Mouse (Mus musculus): ENCODE measurements around the gene Ctsa. TPM values are rescaled to one million over a fixed set of nuclear protein-coding genes. Genes with fewer than 3 reads are reported as not detected.

The Ctsa gene
- total and polyA plus RNA-seq, 3 experiments, result 19.9 to 45.5 (median 27.0) TPM

GRCm38 (mm10) chr2:164813557-164813956 is 19.1 kb upstream of the Ctsa start:
- dilution Hi-C loops (cut with MboI; ENCODE audit: extremely low pct_ligation_motif_present, extremely low pct_unique_long_range_greater_than_20kb, low sequenced_read_pairs), result no loop called here
- H3K79me2 ChIP-seq (replicated peaks; ENCODE audit: control insufficient read depth, extremely low read depth, insufficient read depth, poor library complexity, severe bottlenecking), result no peaks in the 10 kb centered on the region
- H3K9me3 ChIP-seq (replicated peaks; ENCODE audit: low read length), result no peaks in the 10 kb centered on the region
- no peaks in the 10 kb centered on the region for H3K4me1 ChIP-seq (ENCODE audit: control insufficient read depth in 1 of 2, insufficient read depth in 2 of 2)
- no peak for DNase-seq (ENCODE audit: extremely low read depth)
- in situ Hi-C loops (cut with MboI; ENCODE audit: low pct_ligation_motif_present, low pct_unique_long_range_greater_than_20kb, low sequenced_read_pairs), result no loop called here
- no peak overlapping the region for H3K4me3 ChIP-seq (replicated peaks in 1 of 3; ENCODE audit: low read depth in 2 of 3, low read length in 2 of 3, poor library complexity in 1 of 3)
- H3K9ac ChIP-seq (ENCODE audit: insufficient read depth, low read depth), result no peak overlapping the region
- H3K4me2 ChIP-seq (ENCODE audit: insufficient read depth, low read depth, poor library complexity, severe bottlenecking), result no peak overlapping the region
- TF ChIP-seq NRF1 (IDR thresholded peaks at IDR 0.05; ENCODE audit: low read depth, low read length) (no peak), MYC (IDR thresholded peaks at IDR 0.05; ENCODE audit: low read depth, low read length) (no peak), MXI1 (IDR thresholded peaks at IDR 0.05; ENCODE audit: low read depth, low read length) (no peak), ELF1 (IDR thresholded peaks at IDR 0.05; ENCODE audit: low read depth, low read length) (no peak), RAD21 (IDR thresholded peaks at IDR 0.05; ENCODE audit: low read depth, low read length) (no peak), KAT2A (IDR thresholded peaks at IDR 0.05; ENCODE audit: insufficient replicate concordance, low read length) (no peak), JUN (IDR thresholded peaks at IDR 0.05; ENCODE audit: insufficient read depth, low read depth, low read length) (no peak), CTCF (conservative IDR thresholded peaks at IDR 0.05 in 1 of 2, IDR thresholded peaks at IDR 0.05 in 1 of 2; ENCODE audit: low read depth in 2 of 2, low read length in 2 of 2) (no peak)
- no peak overlapping the region for H3K27ac ChIP-seq (ENCODE audit: insufficient read depth, low read depth)
- no peaks in the 10 kb centered on the region for H3K27me3 ChIP-seq (replicated peaks)
- H3K36me3 ChIP-seq (replicated peaks in 1 of 2; ENCODE audit: control insufficient read depth in 1 of 2, insufficient read depth in 1 of 2, low read length in 1 of 2), result peaks cover 7 to 52% of the 10 kb centered on the region in 2 experiments

GRCm38 (mm10) chr2:164815348-164815747 is 17.3 kb upstream of the Ctsa start:
- peaks cover 3 to 45% of the 10 kb centered on the region in 2 experiments for H3K36me3 ChIP-seq (replicated peaks in 1 of 2; ENCODE audit: control insufficient read depth in 1 of 2, insufficient read depth in 1 of 2, low read length in 1 of 2)
- no peak overlapping the region for H3K9ac ChIP-seq (ENCODE audit: insufficient read depth, low read depth)
- no peak for DNase-seq (ENCODE audit: extremely low read depth)

GRCm38 (mm10) chr2:164815821-164816220 is 16.9 kb upstream of the Ctsa start:
- dilution Hi-C loops (cut with MboI; ENCODE audit: extremely low pct_ligation_motif_present, extremely low pct_unique_long_range_greater_than_20kb, low sequenced_read_pairs), result no loop called here
- peaks cover 4 to 46% of the 10 kb centered on the region in 2 experiments for H3K36me3 ChIP-seq (replicated peaks in 1 of 2; ENCODE audit: control insufficient read depth in 1 of 2, insufficient read depth in 1 of 2, low read length in 1 of 2)
- no peak overlapping the region for H3K9ac ChIP-seq (ENCODE audit: insufficient read depth, low read depth)
- H3K9me3 ChIP-seq (replicated peaks; ENCODE audit: low read length), result no peaks in the 10 kb centered on the region
- in situ Hi-C loops (cut with MboI; ENCODE audit: low pct_ligation_motif_present, low pct_unique_long_range_greater_than_20kb, low sequenced_read_pairs), result no loop called here
- no peak overlapping the region for H3K4me2 ChIP-seq (ENCODE audit: insufficient read depth, low read depth, poor library complexity, severe bottlenecking)
- no peak for DNase-seq (ENCODE audit: extremely low read depth)
- no peak overlapping the region for H3K4me3 ChIP-seq (replicated peaks in 1 of 3; ENCODE audit: low read depth in 2 of 3, low read length in 2 of 3, poor library complexity in 1 of 3)
- H3K27me3 ChIP-seq (replicated peaks), result no peaks in the 10 kb centered on the region
- TF ChIP-seq POLR2AphosphoS2 (IDR thresholded peaks at IDR 0.05; ENCODE audit: low read depth, low read length) (no peak), MAFK (IDR thresholded peaks at IDR 0.05; ENCODE audit: insufficient replicate concordance, low read length) (no peak)
- H3K4me1 ChIP-seq (ENCODE audit: control insufficient read depth in 1 of 2, insufficient read depth in 2 of 2), result no peaks in the 10 kb centered on the region
- H3K27ac ChIP-seq (ENCODE audit: insufficient read depth, low read depth), result no peak overlapping the region
- H3K79me2 ChIP-seq (replicated peaks; ENCODE audit: control insufficient read depth, extremely low read depth, insufficient read depth, poor library complexity, severe bottlenecking), result no peaks in the 10 kb centered on the region

More at GRCm38 (mm10) chr2:164815348-164815747, 17.3 kb upstream of the Ctsa start:
- no peaks in the 10 kb centered on the region for H3K79me2 ChIP-seq (replicated peaks; ENCODE audit: control insufficient read depth, extremely low read depth, insufficient read depth, poor library complexity, severe bottlenecking)
- no peak for TF ChIP-seq RCOR1 (conservative IDR thresholded peaks at IDR 0.05; ENCODE audit: low read depth, low read length)
- no peak for TF ChIP-seq ELF1 (IDR thresholded peaks at IDR 0.05; ENCODE audit: low read depth, low read length)
- no peak for TF ChIP-seq CHD2 (IDR thresholded peaks at IDR 0.05; ENCODE audit: low read length)
- TF ChIP-seq USF2 (conservative IDR thresholded peaks at IDR 0.05; ENCODE audit: low read depth, low read length), result no peak
- no peak for TF ChIP-seq MYC (IDR thresholded peaks at IDR 0.05; ENCODE audit: low read depth, low read length)
- TF ChIP-seq TBP (conservative IDR thresholded peaks at IDR 0.05; ENCODE audit: low read depth, low read length), result no peak
- no peak for TF ChIP-seq ZNF384 (IDR thresholded peaks at IDR 0.05; ENCODE audit: low read depth, low read length)
- H3K27me3 ChIP-seq (replicated peaks), result no peaks in the 10 kb centered on the region
- no peaks in the 10 kb centered on the region for H3K9me3 ChIP-seq (replicated peaks; ENCODE audit: low read length)
- dilution Hi-C loops (cut with MboI; ENCODE audit: extremely low pct_ligation_motif_present, extremely low pct_unique_long_range_greater_than_20kb, low sequenced_read_pairs) (no loop called here), in situ Hi-C loops (cut with MboI; ENCODE audit: low pct_ligation_motif_present, low pct_unique_long_range_greater_than_20kb, low sequenced_read_pairs) (no loop called here)
- no peak overlapping the region for H3K27ac ChIP-seq (ENCODE audit: insufficient read depth, low read depth)
- no peak overlapping the region for H3K4me2 ChIP-seq (ENCODE audit: insufficient read depth, low read depth, poor library complexity, severe bottlenecking)
- H3K4me1 ChIP-seq (ENCODE audit: control insufficient read depth in 1 of 2, insufficient read depth in 2 of 2), result no peaks in the 10 kb centered on the region
- H3K4me3 ChIP-seq (replicated peaks in 1 of 3; ENCODE audit: low read depth in 2 of 3, low read length in 2 of 3, poor library complexity in 1 of 3), result no peak overlapping the region
